Mouse (Mus musculus): Measurements from ENCODE around the gene Trmt10b. TPM values are rescaled to one million over a fixed set of nuclear protein-coding genes. Genes with fewer than 3 reads are reported as not detected.

The Trmt10b gene
- 25.1 TPM for polyA plus RNA-seq (2015; fragmentation: Illumina TruSeq; extraction: RNeasy Lipid Tissue Mini Kit (QIAGEN cat#74804); ENCODE audit: low read depth, low replicate concordance)

DNA sequence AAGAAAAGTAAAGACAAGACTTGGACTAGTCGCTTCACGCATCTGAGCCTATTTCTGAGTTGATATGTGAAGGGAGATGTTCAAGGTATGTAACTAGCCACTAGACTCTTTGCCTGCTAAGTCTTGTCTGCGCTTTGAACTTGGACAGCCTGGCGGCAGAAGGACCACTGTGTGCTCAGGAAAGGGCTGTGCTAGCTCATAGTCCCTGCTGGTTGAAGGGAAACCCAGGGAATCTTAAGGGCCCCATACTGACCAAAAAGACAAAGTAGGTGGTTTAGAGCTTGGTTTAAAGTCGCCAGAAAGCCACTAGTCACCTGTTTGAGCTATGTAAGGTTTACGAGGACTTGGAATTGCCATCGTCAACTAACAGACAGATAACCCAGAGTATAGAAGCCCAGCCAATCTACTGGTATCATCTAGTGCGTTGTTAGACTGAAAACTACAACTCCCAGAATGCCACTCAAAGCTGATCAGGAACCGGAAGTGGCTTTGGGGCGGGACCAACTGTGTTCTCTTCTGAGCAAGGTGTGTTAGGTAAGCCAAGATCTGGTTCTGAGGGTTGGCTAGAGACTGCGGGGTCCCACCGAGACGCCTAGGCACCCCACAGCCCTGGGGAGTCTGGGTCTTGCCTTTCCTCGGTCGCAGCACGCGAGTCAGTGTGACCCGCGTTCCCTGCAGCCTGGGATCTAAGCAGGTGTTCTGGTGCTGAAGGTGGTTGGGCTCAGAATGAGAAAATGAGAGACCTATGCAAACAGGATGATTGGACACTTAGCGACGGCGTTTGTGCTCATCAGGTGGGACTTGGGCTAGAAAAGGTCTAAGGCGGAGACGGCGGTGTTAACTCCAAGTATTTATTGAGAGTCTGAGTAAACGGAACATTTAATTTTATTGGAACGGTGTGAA, at the start of gene Trmt10b:
TSS of gene Trmt10b (plus strand) at position 466 of the 903 bp plus-strand sequence.

DNA sequence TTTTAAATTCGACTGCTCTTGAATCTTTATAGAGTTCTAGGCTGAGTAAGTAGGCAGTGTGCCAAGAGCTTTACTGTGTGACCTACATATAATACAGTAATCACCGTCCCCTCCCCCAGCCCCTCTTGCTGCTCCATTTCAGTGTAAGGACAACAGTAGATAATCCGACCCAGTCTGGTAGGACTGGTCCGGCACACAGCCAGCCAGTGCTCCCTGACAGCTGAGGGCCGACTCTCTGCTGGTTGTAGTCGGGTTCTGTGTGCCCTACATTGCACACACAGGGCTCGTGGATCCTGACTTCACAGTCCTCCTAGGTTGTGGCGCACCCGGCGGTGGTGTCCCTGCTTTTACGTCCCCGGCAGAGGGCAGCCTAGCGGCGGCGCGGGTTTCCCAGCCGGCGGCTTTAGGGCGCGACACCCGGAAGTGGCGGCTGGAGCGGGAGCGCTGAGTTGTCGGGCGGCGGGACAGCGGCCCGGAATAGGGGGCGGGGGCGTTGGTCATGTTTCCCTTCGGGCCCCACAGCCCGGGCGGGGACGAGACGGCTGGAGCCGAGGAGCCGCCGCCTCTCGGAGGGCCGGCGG, 44.8 kb downstream of the Trmt10b start, which contains the start of gene Dcaf10:
TSS of gene Dcaf10 (plus strand) at position 433 of the 581 bp plus-strand sequence.

DNA sequence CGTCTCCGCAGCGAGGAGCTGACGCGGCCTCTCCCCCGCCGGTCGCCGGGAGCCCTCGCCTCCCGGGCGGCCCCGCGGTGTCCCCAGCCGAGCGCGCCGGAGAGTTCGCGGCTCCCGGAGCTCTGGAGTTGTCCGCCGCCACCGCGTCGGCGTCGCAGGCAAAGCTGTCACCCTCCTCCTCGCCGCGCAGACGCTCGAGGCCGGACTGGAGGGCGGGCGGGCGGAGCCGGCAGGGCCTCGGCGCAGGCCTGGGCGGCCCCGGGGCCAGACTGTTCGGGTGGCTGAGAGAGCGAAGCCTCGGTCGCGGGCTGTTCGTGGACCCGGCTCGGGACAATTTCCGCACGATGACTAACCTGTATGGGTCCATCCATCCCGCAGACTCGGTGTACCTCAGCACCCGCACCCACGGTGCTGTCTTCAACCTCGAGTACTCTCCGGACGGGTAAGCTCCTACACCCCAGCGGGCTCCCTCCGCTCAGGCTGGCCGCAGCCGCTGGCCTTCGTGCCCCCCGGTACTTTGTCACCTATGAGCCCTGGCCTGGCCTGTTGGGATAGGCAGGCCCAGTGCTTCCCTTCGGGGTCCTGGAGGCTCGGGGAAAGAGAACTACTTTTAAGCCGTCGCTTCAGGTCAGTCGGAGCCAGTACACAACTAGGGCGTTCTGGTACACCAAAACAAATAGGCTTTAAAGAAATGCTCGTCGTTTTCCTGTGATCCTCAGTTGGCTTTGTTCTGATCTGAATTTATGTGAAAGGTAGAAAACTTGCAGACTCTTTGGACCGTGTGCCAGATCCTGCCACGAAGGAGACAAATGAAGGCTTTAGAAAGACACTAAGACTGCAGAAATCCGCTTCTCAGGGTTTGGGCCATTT, 45.6 kb downstream of the Trmt10b start, which contains the start of gene Exosc3:
TSS of gene Exosc3 (minus strand) at position 447 of the 870 bp plus-strand sequence.

Other genes starting within 250 kb of the Trmt10b start
- 21.3 TPM for gene Fbxo10, start 212.5 kb upstream of the Trmt10b start, polyA plus RNA-seq (2015; fragmentation: Illumina TruSeq; extraction: RNeasy Lipid Tissue Mini Kit (QIAGEN cat#74804); ENCODE audit: low read depth, low replicate concordance)
- gene Tomm5, start 189.0 kb upstream of the Trmt10b start, polyA plus RNA-seq (2015; fragmentation: Illumina TruSeq; extraction: RNeasy Lipid Tissue Mini Kit (QIAGEN cat#74804); ENCODE audit: low read depth, low replicate concordance): 170 TPM
- gene Frmpd1, start 112.3 kb upstream of the Trmt10b start, polyA plus RNA-seq (2015; fragmentation: Illumina TruSeq; extraction: RNeasy Lipid Tissue Mini Kit (QIAGEN cat#74804); ENCODE audit: low read depth, low replicate concordance): 8.1 TPM
- 11.5 TPM for gene Dcaf10, start 45.0 kb downstream of the Trmt10b start, polyA plus RNA-seq (2015; fragmentation: Illumina TruSeq; extraction: RNeasy Lipid Tissue Mini Kit (QIAGEN cat#74804); ENCODE audit: low read depth, low replicate concordance)
- 14.4 TPM for gene Exosc3, start 45.6 kb downstream of the Trmt10b start, polyA plus RNA-seq (2015; fragmentation: Illumina TruSeq; extraction: RNeasy Lipid Tissue Mini Kit (QIAGEN cat#74804); ENCODE audit: low read depth, low replicate concordance)
- 85.8 TPM for gene Slc25a51, start 111.6 kb downstream of the Trmt10b start, polyA plus RNA-seq (2015; fragmentation: Illumina TruSeq; extraction: RNeasy Lipid Tissue Mini Kit (QIAGEN cat#74804); ENCODE audit: low read depth, low replicate concordance)
- gene Shb, start 235.3 kb downstream of the Trmt10b start, polyA plus RNA-seq (2015; fragmentation: Illumina TruSeq; extraction: RNeasy Lipid Tissue Mini Kit (QIAGEN cat#74804); ENCODE audit: low read depth, low replicate concordance): 15.6 TPM

Data from brain, adult 10 weeks (tissue).